Comparison of ENCODE assay signal across 10 mouse cellular contexts in genomic region chr6:8659194-8659959, GRCm38 (mm10).
DNase-seq lines count a peak whose midpoint lies in the region; ATAC-seq and TF ChIP-seq lines count a peak whose summit lies in the region.
"Had no signal": no experiment of that assay in that cellular context is flagged by ENCODE, and none has a peak within 500 bp of the region (broad histone marks: within the 10 kb centered on the region; RNA-seq: fewer than 3 reads in every experiment).

No protein-coding gene starts in this region.

- H3K36me3 ChIP-seq in kidney, embryonic 15.5 days = no peaks in the 10 kb centered on the region
- H3K36me3 ChIP-seq in hindbrain, embryonic 13.5 days = no peaks in the 10 kb centered on the region

- WGBS in kidney, embryonic 15.5 days = 67% methylated on average over 13 of the region's 13 CpGs
- whole genome bisulfite sequencing in hindbrain, embryonic 13.5 days = 24% methylated on average over 13 of the region's 13 CpGs
- 20% methylated on average over 13 of the region's 13 CpGs for WGBS in olfactory bulb, adult 2 months

- H3K4me3 ChIP-seq in kidney, embryonic 15.5 days (replicated peaks) = no peak overlapping the region
- H3K4me3 ChIP-seq in hindbrain, embryonic 13.5 days = no peak overlapping the region
- H3K4me3 ChIP-seq in olfactory bulb, adult 2 months (ENCODE audit: insufficient read depth, low read depth, low read length) = no peak overlapping the region

- H3K4me1 ChIP-seq in kidney, embryonic 15.5 days = peaks cover 11% of the 10 kb centered on the region
- peaks cover 28% of the 10 kb centered on the region for H3K4me1 ChIP-seq in hindbrain, embryonic 13.5 days (replicated peaks)
- H3K4me1 ChIP-seq in olfactory bulb, adult 2 months (ENCODE audit: control insufficient read depth, insufficient read depth, low read length) = peaks cover 12% of the 10 kb centered on the region

- no peak for TF ChIP-seq POLR2A in olfactory bulb, adult 2 months (IDR thresholded peaks at IDR 0.05; ENCODE audit: insufficient read depth, low read depth, low read length)

- H3K4me2 ChIP-seq in kidney, embryonic 15.5 days = no peak overlapping the region
- H3K4me2 ChIP-seq in hindbrain, embryonic 13.5 days = peak overlapping the region; percentile 11; the same call in 1 of the 2 replicates

- H3K9ac ChIP-seq in kidney, embryonic 15.5 days = no peak overlapping the region
- H3K9ac ChIP-seq in hindbrain, embryonic 13.5 days = no peak overlapping the region

- TF ChIP-seq CTCF in olfactory bulb, adult 2 months (IDR thresholded peaks at IDR 0.05; ENCODE audit: insufficient read depth, low read depth, low read length) = no peak

- no peak for DNase-seq in kidney, postnatal 4 days
- peak; percentile 90 to 91 for DNase-seq in cerebellum, postnatal 14 days
- DNase-seq in urinary bladder, postnatal 25 days (ENCODE audit: low spot score) = no peak
- DNase-seq in gastrocnemius, adult 18-20 months (ENCODE audit: low spot score) = no peak
- DNase-seq: adrenal gland, adult 2 months; kidney, adult 2 months had no signal

- no peaks in the 10 kb centered on the region for H3K27me3 ChIP-seq in kidney, embryonic 15.5 days
- no peaks in the 10 kb centered on the region for H3K27me3 ChIP-seq in hindbrain, embryonic 13.5 days

- ATAC-seq in kidney, embryonic 15.5 days (replicated peaks; ENCODE audit: low FRiP score) = no peak
- peak; percentile 52; the same call in 1 of the 2 replicates for ATAC-seq in hindbrain, embryonic 13.5 days (ENCODE audit: low FRiP score)
- no peak for ATAC-seq in erythroid progenitor cell, adult 5-6 weeks (replicated peaks; ENCODE audit: low FRiP score, poor library complexity, severe bottlenecking)

- no peaks in the 10 kb centered on the region for H3K9me3 ChIP-seq in kidney, embryonic 15.5 days (replicated peaks)
- H3K9me3 ChIP-seq in hindbrain, embryonic 13.5 days = no peaks in the 10 kb centered on the region

- peak overlapping the region; percentile 60 for H3K27ac ChIP-seq in kidney, embryonic 15.5 days
- no peak overlapping the region; the same call in 1 of the 2 replicates for H3K27ac ChIP-seq in hindbrain, embryonic 13.5 days
- 0 out of 2 replicates have a peak overlapping the region, but pooled peaks have one; percentile 16 for H3K27ac ChIP-seq in olfactory bulb, adult 2 months (ENCODE audit: insufficient read depth, low read depth, low read length)

Comparison
In these comparisons a context has a peak if more than half of its experiments do, and no peak if none do; other contexts are left out.
1. DNase-seq: peak in cerebellum, postnatal 14 days (2 of 2); none in kidney, postnatal 4 days (0 of 2), urinary bladder, postnatal 25 days (single experiment) and gastrocnemius, adult 18-20 months (single experiment).